Mouse (Mus musculus): ENCODE results near the gene Olfr24. TPM values are rescaled to one million over a fixed set of nuclear protein-coding genes. Genes with fewer than 3 reads are reported as not detected.

Olfr24 gene
- polyA plus RNA-seq (2014; fragmentation: Illumina TruSeq; extraction: RNeasy Lipid Tissue Mini Kit (QIAGEN cat#74804); ENCODE audit: low read depth, low replicate concordance), result not detected

DNA sequence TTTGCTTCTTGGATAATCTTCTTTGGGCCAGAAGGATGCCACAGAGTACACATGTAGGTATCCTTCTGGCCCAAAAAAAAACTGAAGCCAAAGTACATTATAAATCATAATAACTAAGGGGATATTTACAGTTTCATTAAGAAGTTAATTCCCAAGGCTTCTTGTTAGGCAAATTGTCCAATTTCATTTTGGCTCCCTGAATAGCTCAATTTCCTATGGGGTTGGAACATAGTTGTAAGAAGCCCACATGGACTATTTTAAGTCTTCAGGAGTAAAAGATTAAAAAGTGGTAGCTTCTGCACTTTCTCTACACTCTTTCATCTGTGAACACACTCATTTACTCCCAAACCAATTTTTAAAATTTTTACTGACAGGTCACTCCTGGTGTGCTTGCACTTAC lies at the start of gene Olfr24:
Gene Olfr24 (minus strand): TSS at position 101 of the 400 bp plus-strand sequence.

Other genes with a start within 250 kb of the Olfr24 start
- gene Muc16, start 89.5 kb downstream of the Olfr24 start, polyA plus RNA-seq (2014; fragmentation: Illumina TruSeq; extraction: RNeasy Lipid Tissue Mini Kit (QIAGEN cat#74804); ENCODE audit: low read depth, low replicate concordance), result 6.5 TPM
- gene Olfr828, start 55.5 kb upstream of the Olfr24 start, polyA plus RNA-seq (2014; fragmentation: Illumina TruSeq; extraction: RNeasy Lipid Tissue Mini Kit (QIAGEN cat#74804); ENCODE audit: low read depth, low replicate concordance), result not detected
- gene Olfr829, start 90.9 kb upstream of the Olfr24 start, polyA plus RNA-seq (2014; fragmentation: Illumina TruSeq; extraction: RNeasy Lipid Tissue Mini Kit (QIAGEN cat#74804); ENCODE audit: low read depth, low replicate concordance), result not detected
- gene Olfr830, start 110.7 kb upstream of the Olfr24 start, polyA plus RNA-seq (2014; fragmentation: Illumina TruSeq; extraction: RNeasy Lipid Tissue Mini Kit (QIAGEN cat#74804); ENCODE audit: low read depth, low replicate concordance), result not detected
- not detected for gene Olfr832, start 173.1 kb upstream of the Olfr24 start, polyA plus RNA-seq (2014; fragmentation: Illumina TruSeq; extraction: RNeasy Lipid Tissue Mini Kit (QIAGEN cat#74804); ENCODE audit: low read depth, low replicate concordance)
- gene Olfr834, start 224.0 kb upstream of the Olfr24 start, polyA plus RNA-seq (2014; fragmentation: Illumina TruSeq; extraction: RNeasy Lipid Tissue Mini Kit (QIAGEN cat#74804); ENCODE audit: low read depth, low replicate concordance), result not detected

Data from heart, adult 10 weeks (tissue).